Mouse (Mus musculus) heart, adult 2 months (tissue): ENCODE measurements at regions not wholly inside any gene's neighbourhood (a gene's known extent, or its start where the extent isn't known, plus 50 kb on each side); places are given as distances from the start of the nearest gene placed in this dataset.

Experiments used
- CTCF ChIP-seq: fragments of 200-600 bp; IDR thresholded peaks from 2 replicates; pipeline ENCODE4 v1.8.1; 2022; ENCODE audit warnings: antibody characterized with exemption, mild to moderate bottlenecking, moderate library complexity
- EP300 ChIP-seq: fragments of 200-500 bp; IDR thresholded peaks from 2 replicates; pipeline ENCODE4 v1.6.1; 2011; ENCODE audit warnings: low read depth, low read length, control low read depth; ENCODE audit not compliant: insufficient read depth
- POLR2A ChIP-seq: fragments of 200-500 bp; IDR thresholded peaks from 2 replicates; pipeline ENCODE4 v1.6.1; 2011; ENCODE audit warnings: mild to moderate bottlenecking, low read depth, low read length, control low read depth; ENCODE audit not compliant: insufficient read depth

- TF ChIP-seq POLR2A (no peak), EP300 (no peak), CTCF (no peak)
Observed at GRCm38 (mm10) chr1:98281771-98282149, 139.2 kb upstream of the Slco6d1 start.
